Mouse (Mus musculus) testis, adult 2 months (tissue): ENCODE results near the gene Atp9a. TPM values are rescaled to one million over a fixed set of nuclear protein-coding genes. Genes with fewer than 3 reads are reported as not detected.
A peak's percentile ranks its signal among the peaks of the same experiment; 100 is the strongest.

Source experiments
- H3K27ac ChIP-seq: fragments of 200-500 bp; 2 replicates; pipeline ENCODE4 v1.5.1; 2012; ENCODE audit warnings: low read depth, low read length; ENCODE audit not compliant: control insufficient read depth, insufficient read depth
- H3K27me3 ChIP-seq: fragments of 200-500 bp; 2 replicates; pipeline ENCODE4 v1.6.1; 2012; ENCODE audit warnings: mild to moderate bottlenecking, low read length, moderate library complexity; ENCODE audit not compliant: control insufficient read depth, insufficient read depth
- H3K36me3 ChIP-seq: fragments of 200-500 bp; 2 replicates; pipeline ENCODE4 v1.6.1; 2012; ENCODE audit warnings: mild to moderate bottlenecking, low read length; ENCODE audit not compliant: control insufficient read depth, insufficient read depth
- H3K4me1 ChIP-seq: fragments of 200-500 bp; 2 replicates; pipeline ENCODE4 v1.6.1; 2012; ENCODE audit warnings: low read length; ENCODE audit not compliant: control insufficient read depth, insufficient read depth
- H3K4me3 ChIP-seq: fragments of 200-500 bp; 2 replicates; pipeline ENCODE4 v1.5.1; 2012; ENCODE audit warnings: low read depth, mild to moderate bottlenecking, low read length, moderate library complexity, mixed read lengths; ENCODE audit not compliant: control insufficient read depth
- CTCF ChIP-seq: fragments of 200-500 bp; IDR thresholded peaks from 2 replicates; pipeline ENCODE4 v1.5.1; 2012; ENCODE audit warnings: low read depth, mild to moderate bottlenecking, inconsistent platforms, low read length, moderate library complexity; ENCODE audit not compliant: control insufficient read depth, insufficient read depth, insufficient replicate concordance
- POLR2A ChIP-seq: fragments of 200-500 bp; IDR thresholded peaks from 2 replicates; pipeline ENCODE4 v1.6.1; 2012; ENCODE audit warnings: low read depth, mild to moderate bottlenecking, inconsistent platforms, low read length, moderate library complexity; ENCODE audit not compliant: control insufficient read depth
- polyA plus RNA-seq: library from polyadenylated mRNA; depleted of rRNA; stranded (reverse); fragments of >200 nt; gene quantifications from 2 replicates; pipeline ENCODE4 v1.2.3, GENCODE M21; 2012; rRNA removed

The Atp9a gene
- polyA plus RNA-seq, 1 experiment = 63.7 TPM

- TF ChIP-seq CTCF = no peak
- no peak for TF ChIP-seq POLR2A
- Histone ChIP-seq H3K36me3 (no peaks in the 10 kb centered on the region), H3K4me3 (peak overlapping the region; percentile 56), H3K27me3 (no peaks in the 10 kb centered on the region), H3K4me1 (peaks cover 21% of the 10 kb centered on the region), H3K27ac (no peak overlapping the region)
Observed at GRCm38 (mm10) chr2:168586512-168586911, 155.7 kb downstream of the Atp9a start.

GRCm38 (mm10) chr2:168584857-168585256 is 157.4 kb downstream of the Atp9a start:
- TF ChIP-seq CTCF (no peak), POLR2A (no peak)
- no peaks in the 10 kb centered on the region for H3K36me3 ChIP-seq
- peak overlapping the region; percentile 46 for H3K4me3 ChIP-seq
- H3K27ac ChIP-seq = no peak overlapping the region
- H3K4me1 ChIP-seq = peaks cover 9% of the 10 kb centered on the region
- no peaks in the 10 kb centered on the region for H3K27me3 ChIP-seq

Other genes with a start within 250 kb of the Atp9a start
- 2.1 and 2.2 TPM in 2 replicates for gene Nfatc2, start 140.8 kb downstream of the Atp9a start, polyA plus RNA-seq
- gene Sall4, start 25.5 kb upstream of the Atp9a start, polyA plus RNA-seq = 1.6 and 1.8 TPM in 2 replicates
- gene Zfp64, start 213.2 kb upstream of the Atp9a start, polyA plus RNA-seq = 3.1 and 3.4 TPM in 2 replicates